Mouse (Mus musculus) C2C12 (cell line): ENCODE measurements around the gene Gnptg.

ENCODE experiments used
- CTCF ChIP-seq: IDR thresholded peaks from one replicate; pipeline ENCODE4 v1.5.1; 2011; ENCODE audit not compliant: control insufficient read depth, insufficient read depth, insufficient read length
- FOSL1 ChIP-seq: IDR thresholded peaks from one replicate; pipeline ENCODE4 v1.8.0; 2011; ENCODE audit warnings: mild to moderate bottlenecking, low read length; ENCODE audit not compliant: poor library complexity, insufficient read depth, severe bottlenecking
- MAX ChIP-seq: IDR thresholded peaks from one replicate; pipeline ENCODE4 v1.6.1; 2011; ENCODE audit warnings: mild to moderate bottlenecking, control low read depth
- MYOD1 ChIP-seq: IDR thresholded peaks from one replicate; pipeline ENCODE4 v1.6.1; 2011; ENCODE audit warnings: low read depth; ENCODE audit not compliant: control insufficient read depth, insufficient read length
- USF1 ChIP-seq: IDR thresholded peaks from one replicate; pipeline ENCODE4 v1.6.1; 2011; ENCODE audit warnings: low read depth, mild to moderate bottlenecking, control low read depth, moderate library complexity

GRCm38 (mm10) chr17:25275833-25276232 is 35.9 kb upstream of the Gnptg start:
- TF ChIP-seq CTCF (no peak), MYOD1 (no peak), USF1 (no peak), MAX (no peak), FOSL1 (no peak)
